Mouse (Mus musculus): ENCODE data around the gene Hyal2.

The Hyal2 gene

DNA sequence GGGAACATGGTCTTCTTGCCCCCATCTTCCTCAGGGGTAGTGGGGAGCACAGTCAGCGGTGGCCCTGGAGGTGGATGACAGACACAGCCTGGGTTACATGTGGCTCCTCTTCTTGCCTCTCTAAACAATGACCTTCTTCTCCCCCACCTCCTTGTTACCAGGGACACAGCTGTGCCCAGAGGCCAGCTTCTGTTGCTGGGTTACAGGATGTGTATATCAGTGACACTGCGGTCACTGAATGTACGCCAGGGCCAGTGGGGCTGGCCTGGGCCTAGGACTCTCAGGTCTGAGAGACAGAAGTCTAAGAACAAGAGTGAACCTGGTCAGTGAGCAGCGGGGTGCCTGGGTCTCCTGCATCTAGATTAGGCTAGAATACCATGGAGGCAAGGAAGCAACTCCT, 47.3 kb downstream of the Hyal2 start:
- DNase-seq = no peak

DNA sequence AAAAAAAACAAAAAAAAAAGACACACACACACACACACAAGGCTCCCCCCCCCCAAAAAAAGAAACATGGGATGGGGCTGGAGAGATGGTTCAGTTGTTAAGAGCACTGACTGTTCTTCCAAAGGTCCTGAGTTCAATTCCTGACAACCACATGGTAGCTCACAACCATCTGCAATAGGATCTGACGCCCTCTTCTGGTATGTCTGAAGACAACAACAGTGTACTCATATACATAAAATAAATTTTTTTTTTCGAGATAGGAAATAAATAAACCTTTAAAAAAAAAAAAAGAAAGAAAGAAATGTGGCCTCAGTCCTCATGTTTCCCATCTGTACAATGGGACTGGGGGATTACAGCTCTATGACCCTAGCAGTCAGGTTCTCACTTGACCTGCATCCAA, 49.7 kb downstream of the Hyal2 start:
- no peak for DNase-seq

DNA sequence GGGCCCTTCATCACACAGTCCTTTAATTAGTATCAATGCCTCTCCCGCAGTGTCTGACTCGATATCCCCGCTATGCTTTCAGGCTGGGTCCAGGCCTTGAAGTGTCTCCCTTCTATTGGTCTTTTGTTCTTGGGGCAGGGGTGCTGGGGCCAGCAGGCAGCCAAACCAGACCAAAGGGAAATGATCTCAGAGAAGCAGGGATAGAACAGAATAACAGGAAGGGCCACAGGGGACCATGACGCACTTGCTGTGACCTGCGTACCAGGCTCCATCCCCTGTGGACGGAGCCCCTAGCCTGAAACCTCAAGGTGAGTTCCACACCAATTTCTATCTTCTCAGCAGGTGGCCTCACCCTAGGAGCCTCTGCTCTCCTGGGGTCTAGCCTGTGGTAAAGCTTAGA, 50.4 kb downstream of the Hyal2 start:
- no peak for DNase-seq

DNA sequence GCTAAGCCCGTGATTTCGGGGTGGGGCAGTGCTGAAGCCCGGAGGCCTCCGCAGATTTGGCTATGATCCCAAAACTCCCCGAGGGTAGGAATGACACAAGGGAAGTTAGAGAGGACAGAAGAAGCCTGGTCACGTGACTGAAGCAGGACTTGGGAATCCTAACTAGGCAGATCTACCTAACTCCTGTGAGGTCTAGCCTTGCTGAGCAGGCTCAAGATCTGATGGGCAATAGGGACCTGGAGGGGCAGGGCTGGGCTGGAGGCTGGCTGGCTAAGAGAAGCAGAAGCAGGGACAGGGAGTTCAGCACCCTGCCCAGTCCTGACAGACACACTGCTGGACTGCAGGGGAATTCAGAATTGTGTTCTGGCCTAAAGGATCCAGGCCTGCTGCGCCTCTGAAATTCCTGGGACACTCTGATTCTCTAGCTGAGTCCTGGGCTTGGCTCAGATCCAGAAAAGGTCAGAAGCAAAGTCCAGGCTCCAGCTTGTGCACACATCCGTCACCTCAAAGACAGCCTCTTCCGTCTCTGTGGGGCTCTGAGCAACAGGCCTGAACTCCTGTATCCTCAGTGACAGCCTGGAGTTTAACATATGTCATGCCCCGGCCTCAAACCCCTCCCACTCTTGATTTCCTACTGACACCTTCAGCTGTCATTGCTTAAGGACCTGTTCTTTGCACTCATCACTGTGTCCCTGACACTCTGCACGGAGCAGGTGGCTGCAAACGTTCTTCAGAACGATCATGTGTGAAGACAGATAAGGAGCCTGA, 51.2 kb downstream of the Hyal2 start:
- peak; percentile 86 for DNase-seq

DNA sequence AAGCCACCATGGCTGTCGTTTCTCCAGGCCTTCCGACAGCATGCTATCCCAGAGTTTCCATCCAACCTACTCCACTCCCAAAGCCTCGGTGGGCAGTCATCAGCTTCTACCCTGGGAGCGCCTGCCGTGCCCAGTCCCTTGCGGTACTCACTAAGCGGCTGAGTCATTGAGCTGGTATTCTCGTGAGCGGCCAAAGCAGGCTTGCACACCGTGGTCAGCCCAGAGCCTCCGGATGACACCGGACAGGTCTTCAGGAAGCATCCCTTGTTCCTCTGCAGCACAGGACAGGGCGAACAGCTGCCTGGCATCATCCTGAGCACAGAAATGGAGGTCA, 51.8 kb downstream of the Hyal2 start:
- no peak for DNase-seq

DNA sequence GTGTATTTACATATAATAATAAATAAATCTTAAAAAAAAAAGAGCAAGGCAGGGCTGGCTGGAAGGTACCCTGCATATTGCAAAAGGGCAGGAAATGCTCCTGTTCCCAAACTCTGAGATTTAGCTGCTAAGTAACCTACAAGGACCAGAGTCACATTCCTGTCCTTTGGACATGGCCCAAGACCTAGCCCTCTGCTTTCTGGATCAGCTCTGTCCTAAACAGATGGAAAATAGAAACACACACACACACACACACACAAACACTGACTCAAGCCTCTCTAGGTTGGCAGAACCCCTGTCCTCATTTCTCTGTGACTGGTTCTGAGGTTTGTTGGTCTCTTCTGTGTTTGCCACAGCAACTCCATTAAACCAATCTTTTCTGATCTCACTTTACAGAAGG, 53.2 kb downstream of the Hyal2 start:
- DNase-seq = peak; percentile 69

Measured in lung, postnatal 10 days (tissue).